ENCODE assay signal across 25 mouse cellular contexts in genomic region chr11:51593368-51593767, GRCm38 (mm10).
"Had no signal": no experiment of that assay in that cellular context is flagged by ENCODE, and none has a peak within 500 bp of the region (broad histone marks: within the 10 kb centered on the region; RNA-seq: fewer than 3 reads in every experiment).

No protein-coding gene starts in this region.

- DNase-seq: gastrocnemius, adult 2 months; gastrocnemius, postnatal 14 days; gastrocnemius, postnatal 36 days; heart, adult 2 months; heart, postnatal 14 days; heart, postnatal 36 days; kidney, adult 11 months; kidney, adult 2 months; kidney, adult 9 months; kidney, postnatal 14 days; kidney, postnatal 36 days; layer of hippocampus, adult 9-11 months; liver, embryonic 13.5 days; liver, postnatal 0 days had no signal

- H3K4me2 ChIP-seq: heart, embryonic 11.5 days; heart, embryonic 13.5 days; heart, embryonic 15.5 days; hindbrain, embryonic 14.5 days; kidney, embryonic 15.5 days; limb, embryonic 12.5 days; liver, embryonic 13.5 days; liver, embryonic 15.5 days had no signal

- ATAC-seq: hindbrain, embryonic 16.5 days had no signal

- H3K4me1 ChIP-seq: kidney, embryonic 15.5 days; limb, embryonic 10.5 days; limb, embryonic 12.5 days; liver, embryonic 13.5 days had no signal

- H3K27ac ChIP-seq: gastrocnemius, adult 2 months; heart, adult 2 months; heart, embryonic 13.5 days; heart, embryonic 15.5 days; hindbrain, embryonic 14.5 days; kidney, embryonic 15.5 days; kidney, postnatal 0 days; left cerebral cortex, adult 2 months; limb, embryonic 10.5 days; limb, embryonic 12.5 days; liver, embryonic 13.5 days; liver, embryonic 15.5 days had no signal

- H3K27me3 ChIP-seq: heart, embryonic 13.5 days; heart, embryonic 15.5 days; kidney, embryonic 15.5 days; limb, embryonic 12.5 days; liver, embryonic 13.5 days; liver, embryonic 15.5 days had no signal

- H3K4me3 ChIP-seq: gastrocnemius, adult 2 months; heart, adult 2 months; heart, embryonic 13.5 days; heart, embryonic 15.5 days; kidney, embryonic 15.5 days; left cerebral cortex, adult 2 months; limb, embryonic 10.5 days; limb, embryonic 12.5 days; liver, embryonic 13.5 days; liver, embryonic 15.5 days had no signal

- H3K9ac ChIP-seq: heart, embryonic 13.5 days; heart, embryonic 15.5 days; hindbrain, embryonic 14.5 days; kidney, embryonic 15.5 days; limb, embryonic 12.5 days; liver, embryonic 13.5 days; liver, embryonic 15.5 days; liver, postnatal 0 days had no signal

- H3K9me3 ChIP-seq: heart, embryonic 13.5 days; heart, embryonic 15.5 days; kidney, embryonic 15.5 days; limb, embryonic 10.5 days; liver, embryonic 13.5 days; liver, embryonic 15.5 days had no signal
